Mouse (Mus musculus) testis, adult 2 months (tissue): ENCODE measurements around the gene Tex14. TPM values are rescaled to one million over a fixed set of nuclear protein-coding genes. Genes with fewer than 3 reads are reported as not detected.

Experiments
- H3K27ac ChIP-seq: fragments of 200-500 bp; 2 replicates; pipeline ENCODE4 v1.5.1; 2012; ENCODE audit warnings: low read depth, low read length; ENCODE audit not compliant: control insufficient read depth, insufficient read depth
- H3K27me3 ChIP-seq: fragments of 200-500 bp; 2 replicates; pipeline ENCODE4 v1.6.1; 2012; ENCODE audit warnings: mild to moderate bottlenecking, low read length, moderate library complexity; ENCODE audit not compliant: control insufficient read depth, insufficient read depth
- H3K36me3 ChIP-seq: fragments of 200-500 bp; 2 replicates; pipeline ENCODE4 v1.6.1; 2012; ENCODE audit warnings: mild to moderate bottlenecking, low read length; ENCODE audit not compliant: control insufficient read depth, insufficient read depth
- H3K4me1 ChIP-seq: fragments of 200-500 bp; 2 replicates; pipeline ENCODE4 v1.6.1; 2012; ENCODE audit warnings: low read length; ENCODE audit not compliant: control insufficient read depth, insufficient read depth
- H3K4me3 ChIP-seq: fragments of 200-500 bp; 2 replicates; pipeline ENCODE4 v1.5.1; 2012; ENCODE audit warnings: low read depth, mild to moderate bottlenecking, low read length, moderate library complexity, mixed read lengths; ENCODE audit not compliant: control insufficient read depth
- CTCF ChIP-seq: fragments of 200-500 bp; IDR thresholded peaks from 2 replicates; pipeline ENCODE4 v1.5.1; 2012; ENCODE audit warnings: low read depth, mild to moderate bottlenecking, inconsistent platforms, low read length, moderate library complexity; ENCODE audit not compliant: control insufficient read depth, insufficient read depth, insufficient replicate concordance
- POLR2A ChIP-seq: fragments of 200-500 bp; IDR thresholded peaks from 2 replicates; pipeline ENCODE4 v1.6.1; 2012; ENCODE audit warnings: low read depth, mild to moderate bottlenecking, inconsistent platforms, low read length, moderate library complexity; ENCODE audit not compliant: control insufficient read depth
- polyA plus RNA-seq: library from polyadenylated mRNA; depleted of rRNA; stranded (reverse); fragments of >200 nt; gene quantifications from 2 replicates; pipeline ENCODE4 v1.2.3, GENCODE M21; 2012

Gene Tex14
- polyA plus RNA-seq, 1 experiment = 28.4 TPM

GRCm38 (mm10) chr11:87507043-87507442 lies 102.2 kb downstream of the Tex14 start:
- no peak overlapping the region for H3K4me3 ChIP-seq
- peaks cover 2% of the 10 kb centered on the region for H3K36me3 ChIP-seq
- TF ChIP-seq POLR2A (no peak), CTCF (no peak)
- H3K27me3 ChIP-seq = no peaks in the 10 kb centered on the region
- H3K27ac ChIP-seq = no peak overlapping the region
- H3K4me1 ChIP-seq = no peaks in the 10 kb centered on the region

DNA sequence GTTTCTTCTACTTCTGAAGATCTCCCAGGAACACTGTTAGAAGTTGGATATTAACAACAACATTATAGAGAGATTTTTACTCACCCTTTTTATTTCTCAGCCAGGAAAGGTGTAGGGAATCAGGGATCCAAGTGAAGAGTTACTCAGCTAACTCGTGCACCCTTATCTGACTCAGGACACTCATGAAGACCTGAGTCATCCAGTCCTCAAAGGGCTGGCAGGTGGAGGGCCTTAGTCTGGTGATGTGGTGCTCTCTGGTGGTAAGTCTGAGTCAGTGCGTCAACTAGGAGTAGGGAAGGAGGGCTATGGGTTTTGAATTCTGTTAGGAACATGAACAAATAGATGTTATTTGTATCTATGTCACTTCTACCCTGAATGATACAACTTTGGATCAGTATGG lies 114.4 kb downstream of the Tex14 start:
- TF ChIP-seq POLR2A = no peak
- peak; percentile 53; the same call in 1 of the 2 replicates for TF ChIP-seq CTCF

DNA sequence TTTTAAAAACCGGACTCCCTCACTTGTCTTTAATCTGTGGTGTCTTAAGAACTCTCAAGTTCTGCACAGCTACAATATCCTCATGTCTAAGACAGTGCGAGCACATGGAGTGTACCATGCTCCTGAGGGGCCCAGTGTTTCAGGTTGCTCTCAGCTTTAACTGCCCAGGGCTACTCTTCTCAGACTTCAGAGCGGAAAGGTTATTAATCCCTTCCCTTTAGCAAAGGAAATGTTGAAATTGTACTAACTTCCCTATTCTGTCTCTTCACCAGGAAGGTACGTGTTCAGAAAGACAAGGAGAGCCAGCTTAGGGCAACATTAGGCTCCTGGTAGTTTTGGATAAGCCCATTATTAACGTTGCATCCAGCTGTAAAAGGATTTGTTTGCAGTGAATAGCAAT lies 118.6 kb downstream of the Tex14 start:
- Histone ChIP-seq H3K4me1 (no peaks in the 10 kb centered on the region), H3K27me3 (no peaks in the 10 kb centered on the region), H3K4me3 (no peak overlapping the region), H3K27ac (no peak overlapping the region), H3K36me3 (no peaks in the 10 kb centered on the region; the same call in 1 of the 2 replicates)
- TF ChIP-seq POLR2A (no peak), CTCF (no peak)

More for the DNA sequence above, 114.4 kb downstream of the Tex14 start:
- no peak overlapping the region for H3K27ac ChIP-seq
- H3K4me3 ChIP-seq = no peak overlapping the region
- no peaks in the 10 kb centered on the region; the same call in none of the 2 replicates for H3K36me3 ChIP-seq
- H3K27me3 ChIP-seq = no peaks in the 10 kb centered on the region
- no peaks in the 10 kb centered on the region for H3K4me1 ChIP-seq

- Histone ChIP-seq H3K4me3 (no peak overlapping the region), H3K4me1 (no peaks in the 10 kb centered on the region), H3K27me3 (no peaks in the 10 kb centered on the region), H3K27ac (no peak overlapping the region), H3K36me3 (no peaks in the 10 kb centered on the region; the same call in 1 of the 2 replicates)
- TF ChIP-seq CTCF = no peak
- TF ChIP-seq POLR2A = no peak
These were observed 119.1 kb downstream of the Tex14 start for GRCm38 (mm10) chr11:87523967-87524366.

DNA sequence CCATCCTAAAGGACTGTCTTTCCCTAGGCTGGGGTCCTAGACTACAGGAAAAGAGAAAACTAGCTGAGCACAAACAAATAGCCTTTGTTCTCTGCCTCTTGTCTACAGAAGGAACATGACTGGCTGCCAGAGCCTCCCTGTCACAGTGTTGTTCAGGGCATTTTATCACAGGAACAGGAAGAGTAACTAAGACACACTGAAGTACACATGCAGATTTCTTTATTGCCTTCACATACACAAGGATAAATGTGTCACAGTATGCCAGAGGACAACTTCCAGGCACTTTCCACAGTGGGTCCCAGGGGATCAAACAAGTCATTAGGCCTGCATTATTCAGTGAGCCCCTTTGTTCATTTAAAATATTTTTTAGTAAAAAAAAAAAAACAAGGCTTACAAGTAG lies 119.9 kb downstream of the Tex14 start:
- Histone ChIP-seq H3K27me3 (no peaks in the 10 kb centered on the region), H3K4me1 (no peaks in the 10 kb centered on the region), H3K4me3 (no peak overlapping the region), H3K27ac (no peak overlapping the region), H3K36me3 (no peaks in the 10 kb centered on the region; the same call in 1 of the 2 replicates)
- TF ChIP-seq CTCF (no peak), POLR2A (no peak)

DNA sequence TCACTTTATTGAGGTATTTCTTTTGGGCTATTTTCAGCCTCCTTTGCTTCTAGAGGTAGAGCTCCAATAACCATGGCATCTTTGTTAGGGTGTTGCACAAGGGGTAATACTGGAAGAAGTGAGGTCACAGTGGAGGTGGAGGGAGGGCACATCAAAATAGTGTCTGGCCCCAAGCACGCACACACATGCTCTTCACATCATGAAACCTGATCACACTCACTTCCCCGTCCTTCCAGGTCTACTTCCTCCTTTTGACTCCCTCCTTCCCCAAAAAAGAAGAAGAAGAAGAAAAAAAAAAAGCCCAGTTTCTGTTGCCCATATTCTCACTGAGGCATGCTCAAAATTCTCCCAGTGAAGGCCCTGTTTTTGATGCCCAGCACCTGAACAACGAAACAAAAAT lies 122.5 kb downstream of the Tex14 start:
- no peak overlapping the region for H3K27ac ChIP-seq
- no peaks in the 10 kb centered on the region for H3K27me3 ChIP-seq
- TF ChIP-seq POLR2A (no peak), CTCF (no peak)
- H3K4me3 ChIP-seq = no peak overlapping the region
- H3K36me3 ChIP-seq = no peaks in the 10 kb centered on the region; the same call in 1 of the 2 replicates
- H3K4me1 ChIP-seq = no peaks in the 10 kb centered on the region

DNA sequence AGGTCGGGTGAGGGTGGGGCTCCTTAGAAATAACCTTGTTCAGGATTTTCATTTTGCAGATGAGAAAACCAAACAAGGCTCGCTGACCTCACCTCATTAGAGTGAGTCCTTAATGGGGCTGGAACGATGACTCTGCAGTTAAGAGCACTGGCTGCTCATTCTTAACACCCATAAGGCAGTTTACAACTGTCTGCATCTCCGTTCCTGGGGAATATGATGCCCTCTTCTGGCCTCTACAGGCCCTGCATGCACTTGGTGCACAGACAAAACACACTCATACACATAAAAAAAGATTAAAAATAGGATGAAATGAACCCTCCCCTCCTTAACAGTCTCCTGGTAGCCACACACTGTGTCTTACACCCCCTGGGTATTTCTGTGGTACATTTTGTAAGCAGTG lies 123.1 kb downstream of the Tex14 start:
- TF ChIP-seq CTCF = no peak
- TF ChIP-seq POLR2A = no peak

GRCm38 (mm10) chr11:87531695-87532094 lies 126.8 kb downstream of the Tex14 start:
- Histone ChIP-seq H3K4me1 (no peaks in the 10 kb centered on the region), H3K36me3 (peaks cover 2% of the 10 kb centered on the region), H3K27me3 (no peaks in the 10 kb centered on the region), H3K4me3 (no peak overlapping the region), H3K27ac (no peak overlapping the region)
- TF ChIP-seq POLR2A (no peak), CTCF (no peak)

More for the DNA sequence above, 123.1 kb downstream of the Tex14 start:
- H3K27ac ChIP-seq = no peak overlapping the region
- no peaks in the 10 kb centered on the region for H3K27me3 ChIP-seq
- H3K4me3 ChIP-seq = no peak overlapping the region
- H3K36me3 ChIP-seq = no peaks in the 10 kb centered on the region; the same call in 1 of the 2 replicates
- no peaks in the 10 kb centered on the region for H3K4me1 ChIP-seq
